In genomic region chr7:111049652-111050421, GRCm38 (mm10) we compare ENCODE assay signal across 9 mouse cellular contexts. TPM values are rescaled to one million over a fixed set of nuclear protein-coding genes. Genes with fewer than 3 reads are reported as not detected.
A peak's percentile ranks its signal among the peaks of the same experiment; 100 is the strongest.
DNase-seq lines count a peak whose midpoint lies in the region; ATAC-seq and TF ChIP-seq lines count a peak whose summit lies in the region.
"Had no signal": no experiment of that assay in that cellular context is flagged by ENCODE, and none has a peak within 500 bp of the region (broad histone marks: within the 10 kb centered on the region; RNA-seq: fewer than 3 reads in every experiment).

No protein-coding gene starts in this region.

- no peak for ATAC-seq in forebrain, embryonic 15.5 days (replicated peaks)
- ATAC-seq in granulocyte monocyte progenitor cell, adult 5-6 weeks (replicated peaks; ENCODE audit: poor library complexity, severe bottlenecking): peak; percentile 82
- ATAC-seq in stomach, postnatal 0 days (ENCODE audit: low FRiP score, low TSS enrichment): peak; percentile 71; the same call in 1 of the 2 replicates

- no peak overlapping the region for H3K9ac ChIP-seq in forebrain, embryonic 15.5 days (replicated peaks)
- H3K9ac ChIP-seq in stomach, postnatal 0 days (ENCODE audit: low read length): no peak overlapping the region
- H3K9ac ChIP-seq: limb, embryonic 13.5 days had no signal

- H3K4me3 ChIP-seq in forebrain, embryonic 10.5 days: no peak overlapping the region
- no peak overlapping the region for H3K4me3 ChIP-seq in forebrain, embryonic 15.5 days
- H3K4me3 ChIP-seq in stomach, postnatal 0 days (ENCODE audit: low read depth, low read length): no peak overlapping the region
- H3K4me3 ChIP-seq: limb, embryonic 13.5 days had no signal

- no peaks in the 10 kb centered on the region for H3K9me3 ChIP-seq in forebrain, embryonic 10.5 days
- no peaks in the 10 kb centered on the region for H3K9me3 ChIP-seq in forebrain, embryonic 15.5 days
- H3K9me3 ChIP-seq in stomach, postnatal 0 days (ENCODE audit: control insufficient read depth, low read length): no peaks in the 10 kb centered on the region
- H3K9me3 ChIP-seq: limb, embryonic 13.5 days had no signal

- H3K27ac ChIP-seq in forebrain, embryonic 10.5 days: no peak overlapping the region
- H3K27ac ChIP-seq in forebrain, embryonic 15.5 days (replicated peaks): no peak overlapping the region
- H3K27ac ChIP-seq in stomach, postnatal 0 days (replicated peaks): no peak overlapping the region
- H3K27ac ChIP-seq: limb, embryonic 13.5 days had no signal

- TF ChIP-seq CTCF in stomach, postnatal 0 days (IDR thresholded peaks at IDR 0.05; ENCODE audit: low read depth): peak; percentile 87

- 75% methylated on average over 6 of the region's 6 CpGs for WGBS in forebrain, embryonic 10.5 days
- WGBS in forebrain, embryonic 15.5 days: 61% methylated on average over 6 of the region's 6 CpGs
- WGBS in stomach, postnatal 0 days: 48% methylated on average over 6 of the region's 6 CpGs

- peak; percentile 39 for DNase-seq in forebrain, embryonic 10.5 days (ENCODE audit: extremely low spot score, low spot score)
- DNase-seq in MEL-GATA-1-ER (ENCODE audit: extremely low read depth, low read depth): peak; percentile 40
- DNase-seq in cerebellum, adult 9-10 months: peak; percentile 58
- DNase-seq in layer of hippocampus, postnatal 25 days (ENCODE audit: extremely low spot score in 1 of 2, low spot score in 1 of 2): peak; percentile 34 to 59
- peak; percentile 8 to 18 for DNase-seq in monocyte, adult 2 months (ENCODE audit: low read depth in 1 of 2, low spot score in 2 of 2)
- DNase-seq in stomach, postnatal 0 days (ENCODE audit: low spot score): peak; percentile 79

- no peak for TF ChIP-seq EP300 in stomach, postnatal 0 days (optimal IDR thresholded peaks at IDR 0.05)

- no peaks in the 10 kb centered on the region for H3K4me1 ChIP-seq in forebrain, embryonic 10.5 days
- no peaks in the 10 kb centered on the region for H3K4me1 ChIP-seq in forebrain, embryonic 15.5 days
- H3K4me1 ChIP-seq in stomach, postnatal 0 days (replicated peaks; ENCODE audit: control insufficient read depth, insufficient read depth): no peaks in the 10 kb centered on the region
- H3K4me1 ChIP-seq: limb, embryonic 13.5 days had no signal

- H3K4me2 ChIP-seq in forebrain, embryonic 15.5 days (replicated peaks): no peak overlapping the region
- no peak overlapping the region for H3K4me2 ChIP-seq in stomach, postnatal 0 days (replicated peaks; ENCODE audit: low read depth)
- H3K4me2 ChIP-seq: limb, embryonic 13.5 days had no signal

- no peaks in the 10 kb centered on the region for H3K27me3 ChIP-seq in forebrain, embryonic 10.5 days (ENCODE audit: poor library complexity, severe bottlenecking)
- H3K27me3 ChIP-seq in forebrain, embryonic 15.5 days: no peaks in the 10 kb centered on the region
- H3K27me3 ChIP-seq in stomach, postnatal 0 days (ENCODE audit: control insufficient read depth, insufficient read depth, low read length): no peaks in the 10 kb centered on the region
- H3K27me3 ChIP-seq: limb, embryonic 13.5 days had no signal

- H3K36me3 ChIP-seq in forebrain, embryonic 10.5 days (replicated peaks): peaks cover 100% of the 10 kb centered on the region
- H3K36me3 ChIP-seq in forebrain, embryonic 15.5 days: peaks cover 99% of the 10 kb centered on the region
- peaks cover 24% of the 10 kb centered on the region for H3K36me3 ChIP-seq in stomach, postnatal 0 days (ENCODE audit: control insufficient read depth, insufficient read depth, low read length)

RNA-seq across cellular contexts. Expression of gene Ctr9, which starts 21.1 kb away (rescaled TPM):
- 76.3 and 82.6 TPM in 2 replicates for polyA plus RNA-seq in forebrain, embryonic 10.5 days (2016; fragmentation: Nextera tagmentation; extraction: Ambion mirVana)
- polyA plus RNA-seq in forebrain, embryonic 15.5 days (2015; fragmentation: Nextera tagmentation; extraction: Ambion mirVana): 80.6 and 87.5 TPM in 2 replicates
- total RNA-seq in granulocyte monocyte progenitor cell, adult 5-6 weeks (2014; fragmentation: Nextera tagmentation): 56.3 and 61.6 TPM in 2 replicates
- total RNA-seq in granulocyte monocyte progenitor cell, adult 5-6 weeks (2017): 67.6 and 78.4 TPM in 2 replicates
- total RNA-seq in layer of hippocampus, postnatal 25 days (2021): 10 to 100 TPM; 49.8 to 54.5 TPM
- 22.4 and 26.4 TPM in 2 replicates for polyA plus RNA-seq in stomach, postnatal 0 days (2015; fragmentation: Nextera tagmentation; extraction: Ambion mirVana)

RNA-seq across cellular contexts. Expression of gene Eif4g2, which starts 33.0 kb away (rescaled TPM):
- polyA plus RNA-seq in forebrain, embryonic 10.5 days (2016; fragmentation: Nextera tagmentation; extraction: Ambion mirVana): 1,431 and 1,439 TPM in 2 replicates
- 1,139 and 1,168 TPM in 2 replicates for polyA plus RNA-seq in forebrain, embryonic 15.5 days (2015; fragmentation: Nextera tagmentation; extraction: Ambion mirVana)
- total RNA-seq in granulocyte monocyte progenitor cell, adult 5-6 weeks (2014; fragmentation: Nextera tagmentation): 608 and 609 TPM in 2 replicates
- 735 and 956 TPM in 2 replicates for total RNA-seq in granulocyte monocyte progenitor cell, adult 5-6 weeks (2017)
- total RNA-seq in layer of hippocampus, postnatal 25 days (2021): 100 to 1,000 TPM; 649 to 659 TPM
- 295 and 312 TPM in 2 replicates for polyA plus RNA-seq in stomach, postnatal 0 days (2015; fragmentation: Nextera tagmentation; extraction: Ambion mirVana)

Comparison
In these comparisons a context has a peak if more than half of its experiments do, and no peak if none do; other contexts are left out.
1. DNase-seq: peak in every context shown above with its lines; median percentile 79 in stomach, postnatal 0 days; 58 in cerebellum, adult 9-10 months; 46 in layer of hippocampus, postnatal 25 days; 40 in MEL-GATA-1-ER; 39 in forebrain, embryonic 10.5 days; 13 in monocyte, adult 2 months.